Mouse (Mus musculus): ENCODE results near the gene Fgfr3. TPM values are rescaled to one million over a fixed set of nuclear protein-coding genes. Genes with fewer than 3 reads are reported as not detected.

Fgfr3 gene
- total RNA-seq, 1 experiment, result 3.9 TPM

GRCm38 (mm10) chr5:33730516-33730915 lies 9.0 kb downstream of the Fgfr3 start:
- DNase-seq (ENCODE audit: low read depth, low spot score), result no peak
- in situ Hi-C loops (cut with MboI; ENCODE audit: low sequenced_read_pairs in 2 of 2, unreplicated experiment in 2 of 2), result no loop called here
- Histone ChIP-seq H3K27ac (ENCODE audit: insufficient read depth, low read depth, low read length, poor library complexity, severe bottlenecking) (no peak overlapping the region), H3K36me3 (ENCODE audit: control insufficient read depth, insufficient read depth, low read length, poor library complexity, severe bottlenecking) (no peaks in the 10 kb centered on the region; the same call in 1 of the 2 replicates), H3K9ac (ENCODE audit: insufficient read depth, low read depth, low read length, poor library complexity, severe bottlenecking) (no peak overlapping the region), H3K4me1 (ENCODE audit: control insufficient read depth in 2 of 2, insufficient read depth in 2 of 2, low read length in 2 of 2, poor library complexity in 1 of 2) (peaks cover 0 to 4% of the 10 kb centered on the region in 2 experiments; a peak in 1 of 4 replicates), H3K4me3 (ENCODE audit: insufficient read depth in 1 of 2, low read depth in 1 of 2, low read length in 2 of 2, poor library complexity in 1 of 2, severe bottlenecking in 1 of 2) (no peak overlapping the region), H3K9me3 (ENCODE audit: control insufficient read depth, insufficient read depth, low read depth, low read length) (no peaks in the 10 kb centered on the region)
- TF ChIP-seq CHD2 (IDR thresholded peaks at IDR 0.05; ENCODE audit: low read depth, low read length) (no peak), HCFC1 (IDR thresholded peaks at IDR 0.05; ENCODE audit: borderline replicate concordance, insufficient read depth, low read length) (no peak), MAFK (IDR thresholded peaks at IDR 0.05; ENCODE audit: insufficient read depth, low read depth, low read length) (no peak), ZC3H11A (IDR thresholded peaks at IDR 0.05; ENCODE audit: borderline replicate concordance, low read depth, low read length) (no peak), ZNF384 (IDR thresholded peaks at IDR 0.05; ENCODE audit: low read depth, low read length) (no peak)

- no peak for DNase-seq (ENCODE audit: low read depth, low spot score)
Measured at GRCm38 (mm10) chr5:33731051-33731450, 9.6 kb downstream of the Fgfr3 start.

GRCm38 (mm10) chr5:33733837-33734236 lies 12.4 kb downstream of the Fgfr3 start:
- H3K36me3 ChIP-seq (ENCODE audit: control insufficient read depth, insufficient read depth, low read length, poor library complexity, severe bottlenecking), result no peaks in the 10 kb centered on the region; the same call in 1 of the 2 replicates
- peaks cover 0 to 4% of the 10 kb centered on the region in 2 experiments; a peak in 1 of 4 replicates for H3K4me1 ChIP-seq (ENCODE audit: control insufficient read depth in 2 of 2, insufficient read depth in 2 of 2, low read length in 2 of 2, poor library complexity in 1 of 2)
- TF ChIP-seq ZNF384 (IDR thresholded peaks at IDR 0.05; ENCODE audit: low read depth, low read length) (no peak), CHD2 (IDR thresholded peaks at IDR 0.05; ENCODE audit: low read depth, low read length) (no peak), HCFC1 (IDR thresholded peaks at IDR 0.05; ENCODE audit: borderline replicate concordance, insufficient read depth, low read length) (no peak), MAFK (IDR thresholded peaks at IDR 0.05; ENCODE audit: insufficient read depth, low read depth, low read length) (no peak), ZC3H11A (IDR thresholded peaks at IDR 0.05; ENCODE audit: borderline replicate concordance, low read depth, low read length) (no peak)
- H3K9me3 ChIP-seq (ENCODE audit: control insufficient read depth, insufficient read depth, low read depth, low read length), result no peaks in the 10 kb centered on the region
- no peak overlapping the region for H3K27ac ChIP-seq (ENCODE audit: insufficient read depth, low read depth, low read length, poor library complexity, severe bottlenecking)
- no peak overlapping the region for H3K9ac ChIP-seq (ENCODE audit: insufficient read depth, low read depth, low read length, poor library complexity, severe bottlenecking)
- DNase-seq (ENCODE audit: low read depth, low spot score), result no peak
- H3K4me3 ChIP-seq (ENCODE audit: insufficient read depth in 1 of 2, low read depth in 1 of 2, low read length in 2 of 2, poor library complexity in 1 of 2, severe bottlenecking in 1 of 2), result no peak overlapping the region
- in situ Hi-C loops (cut with MboI; ENCODE audit: low sequenced_read_pairs in 2 of 2, unreplicated experiment in 2 of 2), result no loop called here

More at GRCm38 (mm10) chr5:33731051-33731450, 9.6 kb downstream of the Fgfr3 start:
- Histone ChIP-seq H3K9me3 (ENCODE audit: control insufficient read depth, insufficient read depth, low read depth, low read length) (no peaks in the 10 kb centered on the region), H3K4me3 (ENCODE audit: insufficient read depth in 1 of 2, low read depth in 1 of 2, low read length in 2 of 2, poor library complexity in 1 of 2, severe bottlenecking in 1 of 2) (peak overlapping the region; percentile 12 to 33; a peak in 2 of 4 replicates), H3K9ac (ENCODE audit: insufficient read depth, low read depth, low read length, poor library complexity, severe bottlenecking) (no peak overlapping the region), H3K36me3 (ENCODE audit: control insufficient read depth, insufficient read depth, low read length, poor library complexity, severe bottlenecking) (no peaks in the 10 kb centered on the region; the same call in 1 of the 2 replicates), H3K27ac (ENCODE audit: insufficient read depth, low read depth, low read length, poor library complexity, severe bottlenecking) (no peak overlapping the region), H3K4me1 (ENCODE audit: control insufficient read depth in 2 of 2, insufficient read depth in 2 of 2, low read length in 2 of 2, poor library complexity in 1 of 2) (peaks cover 0 to 4% of the 10 kb centered on the region in 2 experiments; a peak in 1 of 4 replicates)
- in situ Hi-C loops (cut with MboI; ENCODE audit: low sequenced_read_pairs in 2 of 2, unreplicated experiment in 2 of 2), result no loop called here
- no peak for TF ChIP-seq ZC3H11A (IDR thresholded peaks at IDR 0.05; ENCODE audit: borderline replicate concordance, low read depth, low read length)
- TF ChIP-seq ZNF384 (IDR thresholded peaks at IDR 0.05; ENCODE audit: low read depth, low read length), result no peak
- no peak for TF ChIP-seq HCFC1 (IDR thresholded peaks at IDR 0.05; ENCODE audit: borderline replicate concordance, insufficient read depth, low read length)
- TF ChIP-seq CHD2 (IDR thresholded peaks at IDR 0.05; ENCODE audit: low read depth, low read length), result no peak
- TF ChIP-seq MAFK (IDR thresholded peaks at IDR 0.05; ENCODE audit: insufficient read depth, low read depth, low read length), result no peak

DNA sequence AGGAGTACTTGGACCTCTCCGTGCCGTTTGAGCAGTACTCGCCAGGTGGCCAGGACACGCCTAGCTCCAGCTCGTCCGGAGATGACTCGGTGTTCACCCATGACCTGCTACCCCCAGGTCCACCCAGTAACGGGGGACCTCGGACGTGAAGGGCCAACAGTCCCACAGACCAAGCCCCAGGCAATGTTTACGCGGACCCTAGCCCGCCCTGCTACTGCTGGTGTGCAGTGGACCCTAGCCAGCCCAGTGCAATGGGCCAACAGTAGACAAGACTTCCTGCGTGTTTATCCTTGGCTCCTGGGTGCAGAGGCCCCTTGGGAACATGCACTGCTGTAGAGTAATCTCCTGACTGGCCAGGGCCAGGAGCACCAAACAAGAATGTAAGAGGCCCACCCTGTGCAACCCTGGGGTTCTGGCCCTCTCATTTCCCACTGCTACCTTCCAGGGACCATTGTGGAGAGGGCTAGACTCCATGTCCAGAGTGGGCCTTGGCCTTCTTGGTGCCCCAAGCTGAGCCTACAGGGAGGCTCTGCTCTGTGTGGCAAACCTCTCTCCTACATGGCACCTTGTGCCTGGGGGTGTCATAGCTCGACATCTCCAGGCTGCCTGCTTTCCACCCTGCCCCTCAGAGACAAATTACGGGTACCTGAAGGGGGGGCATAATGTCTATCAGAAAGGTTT lies 14.1 kb downstream of the Fgfr3 start:
- no peak overlapping the region for H3K4me3 ChIP-seq (ENCODE audit: insufficient read depth in 1 of 2, low read depth in 1 of 2, low read length in 2 of 2, poor library complexity in 1 of 2, severe bottlenecking in 1 of 2)
- TF ChIP-seq ZNF384 (IDR thresholded peaks at IDR 0.05; ENCODE audit: low read depth, low read length) (no peak), ZC3H11A (IDR thresholded peaks at IDR 0.05; ENCODE audit: borderline replicate concordance, low read depth, low read length) (no peak), CHD2 (IDR thresholded peaks at IDR 0.05; ENCODE audit: low read depth, low read length) (no peak), MAFK (IDR thresholded peaks at IDR 0.05; ENCODE audit: insufficient read depth, low read depth, low read length) (no peak), HCFC1 (IDR thresholded peaks at IDR 0.05; ENCODE audit: borderline replicate concordance, insufficient read depth, low read length) (no peak)
- no peak overlapping the region for H3K27ac ChIP-seq (ENCODE audit: insufficient read depth, low read depth, low read length, poor library complexity, severe bottlenecking)
- H3K9ac ChIP-seq (ENCODE audit: insufficient read depth, low read depth, low read length, poor library complexity, severe bottlenecking), result no peak overlapping the region
- H3K9me3 ChIP-seq (ENCODE audit: control insufficient read depth, insufficient read depth, low read depth, low read length), result no peaks in the 10 kb centered on the region
- H3K36me3 ChIP-seq (ENCODE audit: control insufficient read depth, insufficient read depth, low read length, poor library complexity, severe bottlenecking), result no peaks in the 10 kb centered on the region; the same call in 1 of the 2 replicates
- H3K4me1 ChIP-seq (ENCODE audit: control insufficient read depth in 2 of 2, insufficient read depth in 2 of 2, low read length in 2 of 2, poor library complexity in 1 of 2), result peaks cover 0 to 4% of the 10 kb centered on the region in 2 experiments; a peak in 1 of 4 replicates
- DNase-seq (ENCODE audit: low read depth, low spot score), result no peak
- in situ Hi-C loops (cut with MboI; ENCODE audit: low sequenced_read_pairs in 2 of 2, unreplicated experiment in 2 of 2), result no loop called here
